Mouse (Mus musculus) cerebellum, postnatal 25 days (tissue): ENCODE results near the gene Cyp2w1.

Experiments
- DNase-seq, 2 experiments: peaks; one replicate each; pipeline ENCODE4 v3.0.0; 2021; ENCODE audit warnings: mixed read lengths in 2 of 2

The Cyp2w1 gene

GRCm38 (mm10) chr5:139405478-139405877, 53.1 kb downstream of the Cyp2w1 start:
- DNase-seq = no peak

DNA sequence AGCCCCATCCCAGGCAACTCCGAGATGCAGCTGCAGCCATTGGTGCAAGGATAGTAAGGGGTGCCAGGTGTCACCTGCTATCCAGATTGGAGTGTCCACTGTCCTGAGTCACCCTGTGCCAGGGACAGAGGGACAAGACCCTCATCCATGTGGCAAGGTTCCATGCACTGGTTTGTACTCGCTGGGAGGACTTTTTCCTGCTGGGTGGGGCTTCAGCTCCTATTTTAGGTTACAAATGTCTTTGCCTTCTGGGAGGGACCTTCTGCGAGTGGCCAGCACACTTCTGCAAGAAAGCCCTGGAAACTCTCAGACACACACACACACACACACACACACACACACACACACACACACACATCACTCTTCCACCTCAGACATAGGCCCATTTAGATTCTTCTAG, 53.5 kb downstream of the Cyp2w1 start:
- no peak for DNase-seq
